Mouse (Mus musculus) testis, postnatal 10 days (tissue): ENCODE measurements around the gene Hus1b.

Source experiments
- DNase-seq: peaks from one replicate; pipeline ENCODE4 v3.0.0; 2021; ENCODE audit warnings: low spot score

The Hus1b gene

DNA sequence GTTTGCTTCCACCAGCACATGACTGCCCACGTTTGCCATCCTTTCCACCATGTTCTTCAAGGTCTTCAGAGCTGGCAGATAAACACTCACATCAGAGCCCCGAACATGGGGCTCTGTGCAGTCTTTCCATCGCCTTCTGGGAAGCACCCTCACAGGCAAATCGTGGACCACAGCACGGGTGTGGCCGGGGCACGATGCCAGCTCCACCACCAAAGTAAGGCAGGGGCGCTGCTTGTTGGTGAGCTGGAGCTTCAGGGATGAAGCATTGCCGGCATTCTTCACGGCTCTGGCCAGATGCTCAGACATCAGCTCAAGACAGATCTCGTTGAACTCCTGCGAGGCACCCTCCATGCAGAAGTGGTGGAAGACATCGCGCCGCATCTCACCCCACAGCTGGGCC is 430 bp downstream of the Hus1b start:
- DNase-seq = peak; percentile 49

DNA sequence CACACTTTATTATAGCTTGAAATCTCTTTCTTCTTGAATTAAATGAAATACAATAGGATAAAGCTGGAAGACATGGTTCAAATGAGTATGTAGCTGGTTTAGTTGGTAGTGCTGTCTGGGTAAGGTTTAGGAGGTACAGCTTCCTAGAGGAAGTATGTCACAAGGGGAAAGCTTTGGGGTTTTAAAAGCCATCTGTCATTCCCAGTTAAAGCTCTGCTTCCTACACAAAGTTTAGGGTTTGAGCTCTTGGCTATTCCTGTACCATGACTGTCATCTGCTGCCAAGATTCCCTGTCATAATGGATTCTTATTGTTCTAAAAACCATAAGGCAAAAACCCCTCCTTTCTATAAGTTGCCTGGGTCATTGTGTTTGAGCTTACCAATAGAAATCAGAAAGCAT is 1.8 kb downstream of the Hus1b start:
- no peak for DNase-seq

DNA sequence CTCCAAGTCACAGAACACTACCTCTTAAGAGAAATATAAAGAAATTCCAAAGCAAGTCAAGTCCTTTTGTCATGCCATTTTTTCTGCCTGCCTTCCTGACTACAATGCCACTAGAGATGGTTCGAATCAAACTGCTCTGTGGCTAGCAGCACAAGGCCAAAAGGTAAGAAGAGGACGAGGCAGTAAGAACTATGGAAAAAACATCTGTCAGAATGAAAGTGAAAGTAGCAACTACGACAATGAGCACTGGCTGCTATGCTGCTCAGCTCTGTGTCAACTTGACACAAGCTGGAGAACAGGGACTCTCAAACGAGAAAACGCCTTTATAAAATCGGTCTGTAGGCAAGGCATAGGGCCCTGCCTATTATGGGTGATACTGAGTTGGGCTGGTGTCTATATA is 14.6 kb downstream of the Hus1b start:
- no peak for DNase-seq

DNA sequence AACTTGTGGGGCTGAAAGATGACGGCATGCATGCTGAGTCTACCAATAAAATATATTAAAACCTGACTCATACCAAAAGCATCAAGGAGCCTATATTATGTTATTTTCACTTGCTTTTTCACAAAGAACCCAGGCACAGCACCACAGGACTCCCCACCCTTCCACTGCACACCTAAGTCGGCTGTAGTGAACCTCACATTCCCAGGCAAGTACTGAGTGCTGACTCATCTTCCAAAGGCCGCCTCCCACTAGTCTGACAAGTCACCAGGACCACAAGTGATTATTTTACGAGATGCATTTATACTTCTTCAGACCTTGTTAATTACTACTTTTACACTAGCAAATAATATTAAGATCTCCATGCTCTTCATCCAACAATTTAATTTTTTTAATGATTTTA is 15.9 kb downstream of the Hus1b start:
- no peak for DNase-seq

DNA sequence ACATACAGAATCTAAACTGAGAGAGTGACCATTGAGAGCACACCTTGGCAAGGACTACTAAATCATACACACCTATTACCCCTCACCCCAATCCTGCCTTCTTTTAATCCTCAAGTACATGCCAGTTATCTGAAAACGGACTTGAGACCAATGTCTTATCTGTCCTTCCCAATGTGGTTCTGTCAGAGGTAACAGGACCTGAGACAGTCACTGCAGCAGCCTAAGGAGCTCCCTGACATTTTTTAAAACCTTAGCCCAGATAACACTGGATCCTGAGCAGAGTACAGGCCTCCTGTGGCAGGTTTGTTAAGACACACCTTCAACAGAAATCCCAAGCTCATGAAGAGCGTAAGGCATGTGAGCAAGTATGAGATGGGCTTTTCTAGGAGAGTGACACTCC is 18.4 kb downstream of the Hus1b start:
- DNase-seq = no peak

DNA sequence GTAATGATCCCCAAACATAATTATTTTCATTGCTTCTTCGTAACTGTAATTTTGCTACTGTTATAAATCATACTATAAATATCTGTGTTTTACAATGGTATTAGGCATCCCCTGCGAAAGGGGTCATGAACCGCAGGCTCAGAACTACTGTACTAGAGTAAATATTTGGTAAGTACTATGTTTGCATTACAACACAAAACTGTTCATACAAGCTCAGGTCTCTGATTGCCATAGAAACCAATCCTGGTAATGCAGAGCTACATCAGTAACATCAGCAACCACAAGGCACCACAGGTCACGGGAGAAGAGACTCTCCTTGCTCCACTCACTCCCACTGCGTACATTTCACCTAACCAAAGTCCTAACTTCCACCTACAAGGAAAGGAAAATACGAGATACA is 23.3 kb downstream of the Hus1b start:
- DNase-seq = no peak

DNA sequence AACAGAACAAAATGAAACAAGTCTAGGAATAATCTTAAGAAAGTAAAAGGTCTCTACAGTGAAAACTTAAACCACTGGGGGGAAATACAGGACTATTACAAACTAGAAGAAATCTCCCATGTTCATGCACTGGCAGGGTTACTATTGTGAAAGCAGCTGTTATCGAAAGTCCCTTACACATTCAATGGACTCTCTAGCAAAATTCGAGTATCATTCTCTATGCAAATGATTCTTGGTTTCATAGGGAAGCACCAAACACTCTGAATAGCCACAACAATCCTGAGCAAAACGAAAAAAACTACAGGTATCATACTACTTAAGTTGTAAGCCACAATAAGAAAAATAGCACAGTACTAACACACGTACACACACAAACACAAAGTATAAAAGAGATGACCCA is 25.6 kb downstream of the Hus1b start:
- no peak for DNase-seq

DNA sequence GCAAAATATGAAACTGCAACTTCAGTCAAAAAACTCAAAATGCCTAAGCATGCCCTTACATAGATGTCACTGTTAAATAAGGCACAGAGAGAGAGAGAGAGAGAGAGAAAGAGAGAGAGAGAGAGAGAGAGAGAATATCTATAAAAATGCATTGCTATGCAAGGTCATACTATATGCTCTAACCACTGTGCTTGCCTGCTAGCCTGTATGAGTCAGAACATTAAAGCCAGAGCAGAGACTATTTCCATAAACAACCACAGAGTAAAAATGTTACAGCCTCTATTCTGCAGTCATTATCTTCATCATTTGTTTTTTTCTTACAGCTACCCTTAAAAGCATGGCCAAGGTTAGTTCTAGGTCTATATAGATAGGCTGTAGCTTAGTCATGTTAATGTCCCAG is 33.8 kb downstream of the Hus1b start:
- DNase-seq = no peak

DNA sequence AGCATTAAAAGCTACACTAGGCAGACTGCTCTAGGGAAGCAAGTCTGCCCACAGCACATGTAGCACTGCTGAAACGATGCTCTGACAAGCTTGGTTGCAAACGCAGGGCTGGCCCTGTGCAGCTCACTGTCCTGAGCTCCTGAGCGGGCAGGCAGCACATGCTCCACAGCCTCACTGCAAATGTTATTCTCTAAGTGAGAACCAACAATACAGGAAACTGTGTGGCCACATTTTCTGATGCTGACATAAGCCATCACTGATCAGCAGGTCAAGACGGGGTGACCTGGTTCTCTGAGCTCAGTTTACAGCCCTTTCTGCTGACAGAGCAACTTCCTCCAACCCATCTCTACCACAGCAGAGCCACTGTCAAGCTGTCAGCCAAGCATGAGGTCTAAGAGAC is 34.5 kb downstream of the Hus1b start:
- no peak for DNase-seq

DNA sequence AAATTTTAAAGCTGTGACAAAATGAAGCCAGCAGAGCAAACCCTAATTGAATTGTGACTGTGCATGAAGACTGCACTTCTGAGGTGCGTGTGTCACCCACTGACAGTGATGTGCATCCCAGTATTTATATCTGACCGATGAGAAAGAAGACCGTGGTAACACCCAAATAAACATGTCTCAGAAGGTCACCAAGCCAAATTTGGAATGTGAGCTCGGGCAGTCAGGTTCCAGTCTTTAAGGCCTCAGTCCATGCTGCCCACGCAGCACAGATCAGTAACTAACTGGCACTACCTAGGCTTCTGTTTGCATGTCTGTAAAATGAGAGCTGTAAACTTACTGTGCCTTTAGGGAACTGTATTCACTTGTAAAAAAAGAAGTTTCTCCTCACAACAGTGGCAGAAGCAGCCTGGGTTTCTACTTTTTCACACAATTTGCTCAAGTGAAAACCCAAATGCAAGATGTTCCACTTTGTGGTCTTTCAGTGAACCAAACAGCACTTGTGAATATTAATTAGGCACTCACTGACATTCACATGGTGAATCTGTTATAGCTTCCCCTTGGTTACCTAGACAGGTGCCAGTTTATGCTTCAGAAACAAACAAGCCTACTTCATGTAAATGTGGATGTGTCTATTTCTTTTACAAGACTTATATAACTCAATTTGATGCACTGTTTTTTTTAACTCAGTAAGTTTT is 35.5 kb downstream of the Hus1b start:
- no peak for DNase-seq

DNA sequence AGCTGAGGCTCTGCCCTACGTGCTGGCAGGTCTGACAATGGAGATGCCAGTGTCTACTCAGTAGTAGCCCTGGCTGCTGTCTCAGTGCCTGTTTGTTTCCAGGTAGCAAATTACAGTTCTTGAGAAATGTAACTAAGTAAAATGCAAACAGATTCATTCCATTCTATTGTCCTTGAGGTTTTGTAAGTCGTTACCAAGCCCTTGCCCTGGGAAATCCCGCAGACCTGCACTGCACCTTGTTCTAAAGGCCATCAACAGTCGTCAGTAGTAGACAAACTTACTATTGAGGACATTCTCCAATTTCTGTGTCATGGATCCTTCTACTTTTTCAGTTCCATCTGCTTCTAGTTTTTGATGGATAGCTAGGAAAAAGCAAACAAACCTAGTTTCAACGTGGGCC is 36.7 kb downstream of the Hus1b start:
- DNase-seq = no peak

DNA sequence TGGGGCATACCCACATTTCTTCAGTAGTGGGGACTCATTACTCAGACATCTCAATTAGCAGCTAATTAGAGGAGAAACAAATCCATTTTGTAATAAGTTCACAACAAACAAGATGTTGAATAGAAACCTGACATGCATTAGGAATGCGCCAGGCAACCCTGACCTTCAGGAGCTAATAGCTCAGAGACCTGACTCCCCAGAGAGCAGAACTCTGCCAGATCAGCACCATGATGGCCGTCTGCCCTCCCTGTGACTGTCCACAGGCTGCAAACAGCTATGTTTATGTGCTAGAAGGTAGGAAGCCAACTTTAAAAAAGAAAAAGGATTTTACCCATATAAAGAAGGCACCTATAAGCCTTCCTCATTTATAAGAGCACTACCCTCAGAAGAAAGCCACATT is 45.3 kb downstream of the Hus1b start:
- no peak for DNase-seq

DNA sequence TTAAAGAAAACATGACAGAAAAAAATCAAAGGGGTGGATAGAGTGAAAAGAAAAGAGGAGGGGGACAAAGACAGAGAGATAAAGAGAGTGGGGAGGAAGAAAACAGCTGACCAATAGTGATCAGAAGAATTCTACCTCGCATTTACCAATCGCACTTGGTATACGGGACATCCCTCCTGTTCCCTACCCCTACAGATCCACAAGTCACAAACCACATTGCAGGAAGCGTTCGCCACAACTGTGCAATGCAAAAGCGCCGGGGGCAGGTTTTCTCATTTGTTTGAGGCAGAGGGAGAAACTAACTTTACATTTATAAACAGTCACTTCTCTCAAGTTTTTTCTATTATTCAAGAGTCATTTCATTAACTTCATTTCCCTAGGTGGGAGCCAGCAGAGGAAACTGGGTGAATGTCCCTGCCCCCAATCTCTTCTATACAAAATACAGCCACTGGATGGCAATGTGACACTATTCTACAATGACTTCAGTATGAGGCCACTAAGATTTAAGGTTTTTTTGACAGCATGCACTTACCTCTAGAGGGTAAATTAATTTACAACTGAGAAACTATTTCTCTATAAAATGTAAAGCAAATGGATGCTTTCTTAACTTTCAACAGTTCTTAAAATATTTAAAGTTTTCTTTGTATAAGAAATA is 46.0 kb downstream of the Hus1b start:
- no peak for DNase-seq
